ENCODE assay signal across 22 mouse cellular contexts in genomic region chr6:116412546-116413325, GRCm38 (mm10). TPM values are rescaled to one million over a fixed set of nuclear protein-coding genes. Genes with fewer than 3 reads are reported as not detected.
DNase-seq lines count a peak whose midpoint lies in the region; ATAC-seq lines count a peak whose summit lies in the region.
"Had no signal": no experiment of that assay in that cellular context is flagged by ENCODE, and none has a peak within 500 bp of the region (broad histone marks: within the 10 kb centered on the region; RNA-seq: fewer than 3 reads in every experiment).

No protein-coding gene starts in this region.

- 0 out of 2 replicates have a peak, but pooled peaks have one; percentile 24 for ATAC-seq in embryonic facial prominence, embryonic 11.5 days (replicated peaks; ENCODE audit: insufficient number of reproducible peaks, low FRiP score, low TSS enrichment, low read depth)
- peak; percentile 18; the same call in 1 of the 2 replicates for ATAC-seq in hindbrain, embryonic 14.5 days (ENCODE audit: low FRiP score)
- ATAC-seq in hindbrain, embryonic 12.5 days (ENCODE audit: low FRiP score): no peak
- 0 out of 2 replicates have a peak, but pooled peaks have one; percentile 23 for ATAC-seq in lung, embryonic 16.5 days (ENCODE audit: low read depth)
- peak; percentile 9; the same call in 1 of the 2 replicates for ATAC-seq in erythroid progenitor cell, adult 5-6 weeks (replicated peaks; ENCODE audit: low FRiP score, poor library complexity, severe bottlenecking)
- ATAC-seq: CD4-positive, CD25-positive, alpha-beta regulatory T cell, adult 4 months; forebrain, embryonic 16.5 days had no signal

- no peak overlapping the region for H3K4me2 ChIP-seq in embryonic facial prominence, embryonic 11.5 days (ENCODE audit: low read depth, low read length)
- H3K4me2 ChIP-seq in hindbrain, embryonic 14.5 days (replicated peaks): no peak overlapping the region
- H3K4me2 ChIP-seq in hindbrain, embryonic 12.5 days (replicated peaks): no peak overlapping the region
- no peak overlapping the region for H3K4me2 ChIP-seq in lung, embryonic 16.5 days (ENCODE audit: low read depth, low read length)
- H3K4me2 ChIP-seq: embryonic facial prominence, embryonic 12.5 days; forebrain, embryonic 12.5 days; heart, embryonic 13.5 days had no signal

- H3K9me3 ChIP-seq in embryonic facial prominence, embryonic 11.5 days (replicated peaks; ENCODE audit: control insufficient read depth, low read length): no peaks in the 10 kb centered on the region
- no peaks in the 10 kb centered on the region for H3K9me3 ChIP-seq in embryonic facial prominence, embryonic 10.5 days
- H3K9me3 ChIP-seq in hindbrain, embryonic 14.5 days (ENCODE audit: control insufficient read depth, low read length): no peaks in the 10 kb centered on the region
- no peaks in the 10 kb centered on the region for H3K9me3 ChIP-seq in hindbrain, embryonic 12.5 days (replicated peaks)
- no peaks in the 10 kb centered on the region for H3K9me3 ChIP-seq in lung, embryonic 16.5 days (ENCODE audit: control insufficient read depth, low read length)
- H3K9me3 ChIP-seq: embryonic facial prominence, embryonic 12.5 days; forebrain, embryonic 12.5 days; G1E; heart, embryonic 13.5 days had no signal

- no peak overlapping the region for H3K27ac ChIP-seq in embryonic facial prominence, embryonic 11.5 days (replicated peaks; ENCODE audit: low read depth, low read length)
- no peak overlapping the region for H3K27ac ChIP-seq in embryonic facial prominence, embryonic 10.5 days (replicated peaks)
- H3K27ac ChIP-seq in hindbrain, embryonic 14.5 days: no peak overlapping the region
- no peak overlapping the region for H3K27ac ChIP-seq in hindbrain, embryonic 12.5 days
- H3K27ac ChIP-seq in lung, embryonic 16.5 days (ENCODE audit: low read length): no peak overlapping the region
- H3K27ac ChIP-seq: embryonic facial prominence, embryonic 12.5 days; forebrain, embryonic 12.5 days; heart, adult 2 months; heart, embryonic 13.5 days had no signal

- no peak overlapping the region for H3K9ac ChIP-seq in embryonic facial prominence, embryonic 11.5 days (replicated peaks; ENCODE audit: low read length)
- H3K9ac ChIP-seq in hindbrain, embryonic 14.5 days: no peak overlapping the region
- no peak overlapping the region for H3K9ac ChIP-seq in hindbrain, embryonic 12.5 days
- H3K9ac ChIP-seq in lung, embryonic 16.5 days (ENCODE audit: low read length): no peak overlapping the region
- H3K9ac ChIP-seq: embryonic facial prominence, embryonic 12.5 days; forebrain, embryonic 12.5 days; heart, embryonic 13.5 days had no signal

- no peak for DNase-seq in embryonic facial prominence, embryonic 11.5 days (ENCODE audit: low spot score)
- DNase-seq in embryonic facial prominence, embryonic 10.5 days (ENCODE audit: low spot score): no peak
- no peak for DNase-seq in hindbrain, embryonic 14.5 days (ENCODE audit: low spot score)
- DNase-seq in lung, adult 18-20 months: no peak
- no peak for DNase-seq in right cerebral cortex, postnatal 10 days (ENCODE audit: low spot score in 2 of 2)
- DNase-seq: adrenal gland, adult 8-10 months; adrenal gland, postnatal 36 days; B cell, adult 2 months; cerebellum, adult 2 months; cerebellum, postnatal 10 days; gastrocnemius, postnatal 10 days; heart, adult 2 months; heart, postnatal 4 days had no signal

- H3K36me3 ChIP-seq in embryonic facial prominence, embryonic 11.5 days (replicated peaks; ENCODE audit: control insufficient read depth, insufficient read depth, low read depth, low read length): no peaks in the 10 kb centered on the region
- peaks cover 17% of the 10 kb centered on the region for H3K36me3 ChIP-seq in embryonic facial prominence, embryonic 10.5 days (replicated peaks)
- H3K36me3 ChIP-seq in hindbrain, embryonic 14.5 days (replicated peaks; ENCODE audit: control insufficient read depth, insufficient read depth): peaks cover 29% of the 10 kb centered on the region
- H3K36me3 ChIP-seq in hindbrain, embryonic 12.5 days: peaks cover 24% of the 10 kb centered on the region
- H3K36me3 ChIP-seq in lung, embryonic 16.5 days (ENCODE audit: control insufficient read depth, insufficient read depth, low read length): no peaks in the 10 kb centered on the region

- no peaks in the 10 kb centered on the region for H3K27me3 ChIP-seq in embryonic facial prominence, embryonic 11.5 days (ENCODE audit: control insufficient read depth, insufficient read depth, low read length)
- no peaks in the 10 kb centered on the region for H3K27me3 ChIP-seq in embryonic facial prominence, embryonic 10.5 days (replicated peaks; ENCODE audit: low read depth, poor library complexity, severe bottlenecking)
- no peaks in the 10 kb centered on the region for H3K27me3 ChIP-seq in hindbrain, embryonic 14.5 days (ENCODE audit: control insufficient read depth, insufficient read depth, low read length)
- no peaks in the 10 kb centered on the region for H3K27me3 ChIP-seq in hindbrain, embryonic 12.5 days
- no peaks in the 10 kb centered on the region for H3K27me3 ChIP-seq in lung, embryonic 16.5 days (ENCODE audit: control insufficient read depth, insufficient read depth, low read depth, low read length)
- H3K27me3 ChIP-seq: embryonic facial prominence, embryonic 12.5 days; forebrain, embryonic 12.5 days; heart, embryonic 13.5 days had no signal

- WGBS in embryonic facial prominence, embryonic 11.5 days: 93% methylated on average over 13 of the region's 14 CpGs
- 95% methylated on average over 14 of the region's 14 CpGs for WGBS in embryonic facial prominence, embryonic 10.5 days
- 97% methylated on average over 14 of the region's 14 CpGs for WGBS in hindbrain, embryonic 14.5 days
- WGBS in hindbrain, embryonic 12.5 days: 93% methylated on average over 14 of the region's 14 CpGs
- 92% methylated on average over 14 of the region's 14 CpGs for WGBS in lung, embryonic 16.5 days

- H3K4me1 ChIP-seq in embryonic facial prominence, embryonic 11.5 days (ENCODE audit: control insufficient read depth, insufficient read depth, low read length): no peaks in the 10 kb centered on the region
- peaks cover 7% of the 10 kb centered on the region; the same call in 1 of the 2 replicates for H3K4me1 ChIP-seq in embryonic facial prominence, embryonic 10.5 days
- H3K4me1 ChIP-seq in hindbrain, embryonic 14.5 days (replicated peaks; ENCODE audit: control insufficient read depth, insufficient read depth, low read length): no peaks in the 10 kb centered on the region
- H3K4me1 ChIP-seq in hindbrain, embryonic 12.5 days: no peaks in the 10 kb centered on the region; the same call in 1 of the 2 replicates
- H3K4me1 ChIP-seq in lung, embryonic 16.5 days (replicated peaks; ENCODE audit: control insufficient read depth, insufficient read depth, low read length): no peaks in the 10 kb centered on the region
- H3K4me1 ChIP-seq: embryonic facial prominence, embryonic 12.5 days; forebrain, embryonic 12.5 days had no signal

- no peak overlapping the region for H3K4me3 ChIP-seq in embryonic facial prominence, embryonic 11.5 days (ENCODE audit: low read depth, low read length)
- no peak overlapping the region for H3K4me3 ChIP-seq in embryonic facial prominence, embryonic 10.5 days
- H3K4me3 ChIP-seq in hindbrain, embryonic 14.5 days (replicated peaks; ENCODE audit: low read length): no peak overlapping the region
- H3K4me3 ChIP-seq in hindbrain, embryonic 12.5 days: no peak overlapping the region
- no peak overlapping the region for H3K4me3 ChIP-seq in lung, embryonic 16.5 days (ENCODE audit: low read length)
- H3K4me3 ChIP-seq: embryonic facial prominence, embryonic 12.5 days; forebrain, embryonic 12.5 days; heart, adult 2 months; heart, embryonic 13.5 days had no signal

RNA-seq across cellular contexts. Expression of gene Alox5, which starts 48.2 kb away (rescaled TPM):
- polyA plus RNA-seq in embryonic facial prominence, embryonic 11.5 days (2014; fragmentation: Nextera tagmentation; extraction: Ambion mirVana): 0.72 and 0.74 TPM in 2 replicates
- polyA plus RNA-seq in embryonic facial prominence, embryonic 10.5 days (2016; fragmentation: Nextera tagmentation; extraction: Ambion mirVana): 0.68 and 0.93 TPM in 2 replicates
- polyA plus RNA-seq in hindbrain, embryonic 14.5 days (2014; fragmentation: Nextera tagmentation; extraction: Ambion mirVana): 0.31 and 0.80 TPM in 2 replicates
- 1.0 and 1.2 TPM in 2 replicates for polyA plus RNA-seq in hindbrain, embryonic 12.5 days (2016; fragmentation: Nextera tagmentation; extraction: Ambion mirVana)
- 0.93 and 1.4 TPM in 2 replicates for polyA plus RNA-seq in lung, embryonic 16.5 days (2015; fragmentation: Nextera tagmentation; extraction: Ambion mirVana)
- total RNA-seq in erythroid progenitor cell, adult 5-6 weeks (2015; ENCODE audit: low replicate concordance): 15.1 and 20.1 TPM in 2 replicates
- 8.9 and 10.4 TPM in 2 replicates for total RNA-seq in erythroid progenitor cell, adult 5-6 weeks (2017; ENCODE audit: low replicate concordance)
- polyA plus RNA-seq: CD4-positive, CD25-positive, alpha-beta regulatory T cell, adult 4 months had no signal
